Mouse (Mus musculus) heart, postnatal 25 days (tissue): Measurements from ENCODE around the gene Tcte2. TPM values are rescaled to one million over a fixed set of nuclear protein-coding genes. Genes with fewer than 3 reads are reported as not detected.
"Not testable (repeated sequence)": the region's sequence is repeated elsewhere in the genome, so short reads cannot be mapped to it uniquely, and the experiment has no call there.

ENCODE experiments used
- DNase-seq: peaks from one replicate; pipeline ENCODE4 v3.0.0; 2022; ENCODE audit warnings: low spot score
- intact Hi-C: fragments of 180-260 bp; cut with DNase I; formaldehyde crosslinking; loops from one replicate; pipeline ENCODE4 v1.15.1; 2025
- total RNA-seq, 2 experiments: library from RNA; stranded (reverse); gene quantifications; 2 replicates each; pipeline ENCODE4 v1.2.3; 2021

Gene Tcte2
- total RNA-seq, 2 experiments from 2014 or later: 4.4 to 5.6 TPM

- intact Hi-C loops: no loop called here
- DNase-seq: no peak
Observed at GRCm38 (mm10) chr17:13695881-13696280, 65.7 kb downstream of the Tcte2 start.

GRCm38 (mm10) chr17:13695211-13695610 is 66.4 kb downstream of the Tcte2 start:
- no peak for DNase-seq
- intact Hi-C loops: no loop called here

- DNase-seq: no peak
- intact Hi-C loops: no loop called here
Observed at GRCm38 (mm10) chr17:13694181-13694580, 67.4 kb downstream of the Tcte2 start.

- intact Hi-C loops: no loop called here
- DNase-seq: no peak
Observed at GRCm38 (mm10) chr17:13687656-13688055, 74.0 kb downstream of the Tcte2 start.

GRCm38 (mm10) chr17:13687086-13687485 is 74.5 kb downstream of the Tcte2 start:
- DNase-seq: no peak
- intact Hi-C loops: no loop called here

GRCm38 (mm10) chr17:13685621-13686020 is 76.0 kb downstream of the Tcte2 start:
- intact Hi-C loops: no loop called here
- no peak for DNase-seq

GRCm38 (mm10) chr17:13684256-13684655 is 77.4 kb downstream of the Tcte2 start:
- intact Hi-C loops: loop anchor here (5.0 kb wide), 2 partner anchors 143 to 212 kb away; no protein-coding TSS in a partner anchor
- DNase-seq: no peak

GRCm38 (mm10) chr17:13683411-13684174 is 78.0 kb downstream of the Tcte2 start:
- DNase-seq: peak; percentile 87
- intact Hi-C loops: loop anchor here (2.0 to 5.0 kb wide), 3 partner anchors 77 to 211 kb away; partner anchors contain the start of genes Afdn and Tcte2

- intact Hi-C loops: loop anchor here (2.0 to 5.0 kb wide), 3 partner anchors 78 to 211 kb away; partner anchors contain the start of genes Afdn and Tcte2
- DNase-seq: no peak
Observed at GRCm38 (mm10) chr17:13683027-13683410, 78.6 kb downstream of the Tcte2 start.

- DNase-seq: no peak
Observed at GRCm38 (mm10) chr17:13682378-13683026, 79.1 kb downstream of the Tcte2 start.

GRCm38 (mm10) chr17:13681686-13682085 is 79.9 kb downstream of the Tcte2 start:
- no peak for DNase-seq
- intact Hi-C loops: loop anchor here (2.0 to 5.0 kb wide), 3 partner anchors 79 to 209 kb away; partner anchors contain the start of genes Afdn and Tcte2

More at GRCm38 (mm10) chr17:13682378-13683026, 79.1 kb downstream of the Tcte2 start:
- intact Hi-C loops: loop anchor here (2.0 to 5.0 kb wide), 3 partner anchors 78 to 210 kb away; partner anchors contain the start of genes Afdn and Tcte2

GRCm38 (mm10) chr17:13681126-13681525 is 80.5 kb downstream of the Tcte2 start:
- DNase-seq: no peak
- intact Hi-C loops: loop anchor here (5.0 kb wide), 2 partner anchors 146 to 209 kb away; no protein-coding TSS in a partner anchor

- intact Hi-C loops: loop anchor here (5.0 kb wide), 2 partner anchors 147 to 208 kb away; no protein-coding TSS in a partner anchor
Observed at GRCm38 (mm10) chr17:13680318-13680717, 81.3 kb downstream of the Tcte2 start.

GRCm38 (mm10) chr17:13679725-13680124 is 81.9 kb downstream of the Tcte2 start:
- no peak for DNase-seq
- intact Hi-C loops: loop anchor here (5.0 kb wide), 2 partner anchors 148 to 207 kb away; no protein-coding TSS in a partner anchor

More at GRCm38 (mm10) chr17:13680318-13680717, 81.3 kb downstream of the Tcte2 start:
- DNase-seq: no peak

- DNase-seq: no peak
- intact Hi-C loops: no loop called here
Observed at GRCm38 (mm10) chr17:13677225-13678148, 84.1 kb downstream of the Tcte2 start.

GRCm38 (mm10) chr17:13676099-13676498 is 85.5 kb downstream of the Tcte2 start:
- DNase-seq, intact Hi-C loops: not testable (repeated sequence)

GRCm38 (mm10) chr17:13675630-13676029 is 86.0 kb downstream of the Tcte2 start:
- DNase-seq: no peak
- intact Hi-C loops: no loop called here

- DNase-seq: no peak
- intact Hi-C loops: no loop called here
Observed at GRCm38 (mm10) chr17:13674695-13675306, 86.8 kb downstream of the Tcte2 start.

GRCm38 (mm10) chr17:13671732-13672131 is 89.9 kb downstream of the Tcte2 start:
- no peak for DNase-seq
- intact Hi-C loops: no loop called here
